Mouse (Mus musculus) midbrain, embryonic 11.5 days (tissue): ENCODE data around the gene Fads6. TPM values are rescaled to one million over a fixed set of nuclear protein-coding genes. Genes with fewer than 3 reads are reported as not detected.

Source experiments
- ATAC-seq: fragments of 200-750 bp; cut with Nextera tagmentation; 2 replicates; pipeline ENCODE4 v1.8.0; 2017; ENCODE audit warnings: moderate TSS enrichment, moderate library complexity; ENCODE audit not compliant: low FRiP score
- DNase-seq: peaks from one replicate; pipeline ENCODE4 v3.0.0; 2015; ENCODE audit warnings: low spot score; ENCODE audit errors: missing footprints
- H3K27ac ChIP-seq: fragments of 300-500 bp; sonication (generic); 2 replicates; pipeline ENCODE4 v1.5.1; 2014; ENCODE audit warnings: low read depth, low read length
- H3K27me3 ChIP-seq: fragments of 300-500 bp; sonication (generic); 2 replicates; pipeline ENCODE4 v1.6.1; 2014; ENCODE audit warnings: mild to moderate bottlenecking, low read length, moderate library complexity, mixed read lengths; ENCODE audit not compliant: control insufficient read depth, insufficient read depth
- H3K36me3 ChIP-seq: fragments of 300-500 bp; sonication (generic); 2 replicates; pipeline ENCODE4 v1.6.1; 2014; ENCODE audit warnings: mild to moderate bottlenecking, low read length, moderate library complexity, mixed read lengths; ENCODE audit not compliant: control insufficient read depth, insufficient read depth
- H3K4me1 ChIP-seq: fragments of 300-500 bp; sonication (generic); 2 replicates; pipeline ENCODE4 v1.6.1; 2014; ENCODE audit warnings: low read length; ENCODE audit not compliant: control insufficient read depth, insufficient read depth
- H3K4me2 ChIP-seq: fragments of 300-500 bp; sonication (generic); 2 replicates; pipeline ENCODE4 v1.6.1; 2014; ENCODE audit warnings: mild to moderate bottlenecking, moderate library complexity
- H3K4me3 ChIP-seq: fragments of 300-500 bp; sonication (generic); 2 replicates; pipeline ENCODE4 v1.5.1; 2014; ENCODE audit warnings: low read depth, low read length
- H3K9ac ChIP-seq: fragments of 300-500 bp; sonication (generic); 2 replicates; pipeline ENCODE4 v1.6.1; 2014; ENCODE audit warnings: low read length
- H3K9me3 ChIP-seq: fragments of 300-500 bp; sonication (generic); 2 replicates; pipeline ENCODE4 v1.6.1; 2016; ENCODE audit warnings: low read length; ENCODE audit not compliant: control insufficient read depth
- WGBS: fragments of 180-500 bp; shearing (Covaris S2); extraction: QIAGEN DNeasy Blood & Tissue Kit; methylation state at CpG from one replicate; pipeline ENCODE4 v1.1.7; 2014; 5-methylcytosine and 5-hydroxymethylcytosine counted together
- polyA plus RNA-seq: library from polyadenylated mRNA; unstranded; fragments of >200 nt; fragmentation: Nextera tagmentation; extraction: Ambion mirVana; gene quantifications from 2 replicates; pipeline ENCODE4 v1.2.1, GENCODE M21; 2014

Fads6 gene
- polyA plus RNA-seq, 1 experiment from 2014 or later = 0.23 TPM

DNA sequence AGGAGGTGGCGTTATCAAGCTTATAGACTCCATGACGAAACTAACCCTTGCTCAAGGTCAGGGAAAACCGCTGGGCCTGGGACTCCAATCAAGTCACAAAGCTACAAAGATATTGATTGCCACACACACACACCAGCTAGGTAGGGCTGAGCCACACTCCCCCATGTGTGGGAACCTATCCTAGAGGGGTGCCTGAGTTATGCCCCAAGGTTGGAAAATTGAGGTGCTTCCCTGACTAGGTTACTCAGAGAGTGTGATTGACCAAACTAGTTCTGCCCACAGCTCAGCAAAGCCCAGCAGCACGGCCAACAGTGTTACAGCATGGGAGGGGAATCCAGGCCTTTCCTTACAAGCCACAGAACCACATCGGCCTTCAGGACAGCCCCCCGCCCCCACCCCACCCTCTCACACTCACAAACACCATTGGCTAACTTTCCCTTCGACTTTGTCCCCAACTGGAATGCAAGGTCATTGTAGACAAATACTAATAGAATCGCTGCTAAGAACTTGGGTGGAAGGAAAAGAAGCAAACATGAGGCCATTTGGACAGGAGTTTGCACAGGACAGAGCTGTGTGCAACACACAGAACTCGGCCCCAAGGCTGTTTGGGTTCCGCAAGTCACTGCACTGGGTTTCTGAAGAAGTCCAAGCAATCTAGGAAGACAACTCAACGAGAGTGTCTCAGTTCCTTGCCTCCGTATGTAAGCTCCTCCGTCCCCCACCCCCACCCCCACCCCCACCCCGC, 4.7 kb downstream of the Fads6 start:
- H3K9me3 ChIP-seq = no peaks in the 10 kb centered on the region
- ATAC-seq = no peak
- no peak overlapping the region for H3K27ac ChIP-seq
- H3K4me3 ChIP-seq = no peak overlapping the region
- no peaks in the 10 kb centered on the region for H3K36me3 ChIP-seq
- no peaks in the 10 kb centered on the region for H3K4me1 ChIP-seq
- H3K9ac ChIP-seq = no peak overlapping the region
- no peak for DNase-seq
- WGBS = 73% methylated on average over 14 of the region's 14 CpGs
- H3K27me3 ChIP-seq = 0 out of 2 replicates have a peak, but pooled peaks cover 5% of the 10 kb centered on the region
- H3K4me2 ChIP-seq = no peak overlapping the region

DNA sequence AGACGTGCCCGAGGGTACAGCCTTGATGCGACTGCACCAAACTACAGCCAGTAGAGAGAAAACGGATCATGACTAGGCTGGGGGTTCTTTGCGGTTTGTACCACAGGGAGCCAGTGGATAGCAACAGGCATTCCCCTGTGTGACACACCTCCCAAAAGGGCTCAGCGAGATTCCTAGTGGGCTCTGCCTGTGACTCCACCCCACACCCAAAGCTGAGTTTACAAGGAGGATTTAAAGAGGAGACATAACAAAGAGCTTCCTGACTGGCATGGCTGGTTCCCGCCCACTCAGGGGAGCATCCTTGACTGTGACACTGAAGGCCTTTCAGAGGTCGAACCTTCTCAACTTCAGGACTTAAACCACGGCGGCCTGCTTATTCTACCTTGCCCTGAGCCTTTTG, 6.0 kb downstream of the Fads6 start:
- Histone ChIP-seq H3K27ac (no peak overlapping the region), H3K27me3 (no peaks in the 10 kb centered on the region), H3K9me3 (no peaks in the 10 kb centered on the region), H3K4me2 (no peak overlapping the region), H3K4me3 (no peak overlapping the region), H3K36me3 (no peaks in the 10 kb centered on the region), H3K4me1 (no peaks in the 10 kb centered on the region; the same call in 1 of the 2 replicates), H3K9ac (0 out of 2 replicates have a peak overlapping the region, but pooled peaks have one; percentile 4)
- DNase-seq = no peak
- ATAC-seq = no peak
- WGBS = 76% methylated on average over 10 of the region's 10 CpGs

DNA sequence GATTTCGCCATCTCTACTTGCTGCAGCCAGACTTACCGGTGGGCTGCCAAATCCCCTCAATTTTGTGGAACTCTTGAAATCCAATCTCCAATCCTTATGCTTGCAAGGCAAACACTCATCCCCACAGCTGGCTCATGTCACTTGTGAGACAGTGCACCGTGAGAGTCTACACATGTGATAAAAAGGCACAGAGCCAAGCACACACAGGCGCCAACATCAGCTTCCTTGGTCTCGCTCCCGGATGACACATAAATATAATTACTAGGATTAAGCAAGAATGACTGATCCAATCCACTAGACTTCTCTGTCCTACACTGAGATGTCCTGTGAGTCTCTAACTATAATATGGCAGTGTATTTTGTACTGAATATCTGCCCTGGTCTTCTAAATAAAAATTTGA, 6.5 kb downstream of the Fads6 start:
- no peaks in the 10 kb centered on the region for H3K27me3 ChIP-seq
- 91% methylated on average over 6 of the region's 6 CpGs for WGBS
- DNase-seq (no peak), ATAC-seq (no peak)
- H3K27ac ChIP-seq = no peak overlapping the region
- H3K4me1 ChIP-seq = no peaks in the 10 kb centered on the region; the same call in 1 of the 2 replicates
- no peaks in the 10 kb centered on the region for H3K36me3 ChIP-seq
- no peak overlapping the region for H3K4me2 ChIP-seq
- no peak overlapping the region for H3K9ac ChIP-seq
- H3K9me3 ChIP-seq = no peaks in the 10 kb centered on the region
- H3K4me3 ChIP-seq = no peak overlapping the region

DNA sequence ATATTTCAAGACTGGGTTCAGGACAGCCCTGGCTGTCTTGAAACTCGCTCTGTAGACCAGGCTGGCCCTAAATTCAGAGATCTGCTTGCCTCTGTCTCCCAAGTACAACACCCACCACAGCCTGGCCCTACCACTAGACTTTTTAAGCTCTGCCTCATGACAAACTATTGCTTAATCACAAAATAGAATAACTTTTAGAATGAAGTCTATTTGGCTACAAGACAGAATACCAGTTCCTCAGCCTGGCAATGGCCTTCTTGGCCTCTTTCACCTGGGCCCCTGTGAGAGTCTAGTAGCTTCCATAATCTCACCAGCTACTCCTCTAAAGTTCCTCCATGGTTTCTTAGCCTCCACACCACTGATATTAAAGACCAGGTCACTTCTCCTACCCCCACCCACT, 7.1 kb downstream of the Fads6 start:
- ATAC-seq (no peak), DNase-seq (no peak)
- no peaks in the 10 kb centered on the region for H3K9me3 ChIP-seq
- no peaks in the 10 kb centered on the region; the same call in 1 of the 2 replicates for H3K4me1 ChIP-seq
- no peaks in the 10 kb centered on the region for H3K27me3 ChIP-seq
- 78% methylated on average over 1 of the region's 1 CpGs for WGBS
- no peaks in the 10 kb centered on the region for H3K36me3 ChIP-seq
- no peak overlapping the region for H3K27ac ChIP-seq
- no peak overlapping the region for H3K4me2 ChIP-seq
- no peak overlapping the region for H3K4me3 ChIP-seq
- no peak overlapping the region for H3K9ac ChIP-seq

DNA sequence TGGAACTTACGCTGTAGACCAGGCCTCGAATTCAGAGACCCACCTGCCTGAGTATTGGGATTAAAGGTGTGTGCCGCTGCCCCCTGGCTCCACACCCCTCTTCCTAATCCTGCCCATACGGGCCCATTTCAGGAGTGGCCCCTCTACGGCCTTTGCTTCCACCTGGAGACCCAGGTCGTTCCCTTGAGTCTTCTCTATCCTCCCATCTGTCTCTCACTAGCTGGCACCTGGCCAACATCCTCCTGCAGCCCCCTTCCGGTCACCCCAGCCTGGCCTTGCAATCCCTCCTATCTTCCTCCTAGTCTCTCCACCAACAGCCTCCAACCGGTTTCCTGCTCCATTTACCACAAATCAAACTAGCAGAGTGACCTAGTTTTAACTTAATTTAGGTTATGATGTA, 7.6 kb downstream of the Fads6 start:
- no peaks in the 10 kb centered on the region for H3K36me3 ChIP-seq
- H3K4me2 ChIP-seq = no peak overlapping the region
- no peaks in the 10 kb centered on the region for H3K27me3 ChIP-seq
- H3K9me3 ChIP-seq = no peaks in the 10 kb centered on the region
- H3K27ac ChIP-seq = no peak overlapping the region
- 85% methylated on average over 8 of the region's 8 CpGs for WGBS
- H3K4me1 ChIP-seq = no peaks in the 10 kb centered on the region; the same call in 1 of the 2 replicates
- ATAC-seq (no peak), DNase-seq (no peak)
- H3K9ac ChIP-seq = no peak overlapping the region
- no peak overlapping the region for H3K4me3 ChIP-seq

DNA sequence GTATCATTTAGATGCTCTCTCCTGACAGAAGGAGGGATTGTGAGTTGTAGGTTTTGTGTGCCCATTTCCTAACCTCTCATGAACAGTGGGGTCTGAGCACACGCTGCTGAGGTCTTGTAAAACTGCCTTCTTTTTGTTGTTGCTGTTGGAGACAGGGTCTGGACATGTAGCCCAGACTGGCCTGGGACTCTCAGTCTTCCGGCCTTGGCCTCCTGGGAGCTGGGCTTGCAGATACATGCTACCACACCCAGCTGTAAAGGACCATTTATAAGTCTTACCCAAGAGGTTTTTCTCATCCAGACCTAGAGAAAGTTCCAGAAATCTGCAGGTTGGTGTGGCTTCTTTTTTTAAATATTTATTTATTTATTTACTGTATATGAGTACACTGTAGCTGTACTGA, 9.2 kb downstream of the Fads6 start:
- ATAC-seq = no peak
- no peak overlapping the region for H3K4me2 ChIP-seq
- no peak overlapping the region for H3K4me3 ChIP-seq
- H3K9me3 ChIP-seq = no peaks in the 10 kb centered on the region
- no peaks in the 10 kb centered on the region; the same call in 1 of the 2 replicates for H3K4me1 ChIP-seq
- H3K9ac ChIP-seq = no peak overlapping the region
- no peak overlapping the region for H3K27ac ChIP-seq
- WGBS = 83% methylated on average over 2 of the region's 2 CpGs
- DNase-seq = no peak
- H3K27me3 ChIP-seq = no peaks in the 10 kb centered on the region
- H3K36me3 ChIP-seq = no peaks in the 10 kb centered on the region

DNA sequence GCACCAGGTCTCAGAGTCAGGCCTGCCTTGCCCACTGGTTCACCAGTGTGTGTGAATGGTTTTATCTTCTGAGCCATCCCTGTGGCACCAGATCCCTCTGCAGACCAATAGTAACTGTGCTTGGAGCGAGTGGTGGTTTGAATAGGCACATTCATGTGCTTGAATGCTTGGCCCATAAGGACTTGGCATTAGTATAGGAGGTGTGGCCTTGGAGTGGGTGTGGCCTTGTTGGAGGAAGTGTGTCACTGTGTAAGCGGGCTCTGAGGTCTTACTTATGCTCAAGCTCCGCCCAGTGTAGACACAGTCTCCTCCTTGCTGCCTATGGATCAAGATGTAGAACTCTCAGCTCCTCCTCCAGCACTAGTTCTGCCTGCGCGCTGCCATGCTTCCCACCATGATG, 10.1 kb downstream of the Fads6 start:
- no peak overlapping the region for H3K27ac ChIP-seq
- H3K27me3 ChIP-seq = no peaks in the 10 kb centered on the region
- no peaks in the 10 kb centered on the region for H3K9me3 ChIP-seq
- H3K4me3 ChIP-seq = no peak overlapping the region
- whole genome bisulfite sequencing = 85% methylated on average over 5 of the region's 5 CpGs
- DNase-seq (no peak), ATAC-seq (no peak)
- H3K4me1 ChIP-seq = no peaks in the 10 kb centered on the region; the same call in 1 of the 2 replicates
- no peak overlapping the region for H3K9ac ChIP-seq
- H3K4me2 ChIP-seq = no peak overlapping the region
- H3K36me3 ChIP-seq = no peaks in the 10 kb centered on the region

DNA sequence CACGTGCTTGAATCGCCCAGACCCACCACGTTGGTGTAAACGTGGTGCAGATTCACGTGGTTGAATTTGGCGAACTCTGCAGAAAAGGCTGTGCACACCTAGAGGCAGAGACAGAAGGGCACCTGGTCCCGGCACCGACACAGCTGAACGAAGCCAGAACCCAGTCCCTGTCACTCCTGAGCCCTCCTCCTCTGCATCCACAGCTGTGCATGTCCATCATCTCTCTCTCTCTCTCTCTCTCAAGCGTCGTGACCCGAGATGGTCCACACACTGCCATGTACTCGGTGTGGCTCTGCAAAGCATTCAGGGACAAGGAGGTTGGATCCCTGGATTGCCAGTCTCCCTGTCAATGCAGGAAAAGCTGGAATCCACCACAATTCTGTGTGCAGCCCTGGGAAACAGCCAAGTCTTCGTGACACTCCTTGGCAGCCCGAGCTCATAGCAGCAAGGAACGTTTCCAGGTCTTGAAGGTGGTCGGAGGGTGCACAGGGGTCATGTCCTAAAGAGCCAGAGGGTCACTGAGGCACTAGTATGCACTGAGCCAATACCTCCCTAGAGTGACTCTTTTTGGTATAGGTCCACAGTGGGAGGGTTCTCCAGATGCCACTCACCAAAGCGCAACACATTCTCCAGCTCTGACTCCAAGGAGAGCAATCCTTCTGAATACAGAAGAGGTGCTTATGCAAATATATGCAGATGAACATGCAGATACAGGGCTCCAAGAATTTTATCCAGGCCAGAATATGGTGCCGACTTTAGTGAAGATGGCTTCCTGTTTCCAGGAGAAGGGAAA, 11.1 kb downstream of the Fads6 start:
- ATAC-seq (no peak), DNase-seq (no peak)
- 80% methylated on average over 19 of the region's 19 CpGs for WGBS
- H3K27ac ChIP-seq = no peak overlapping the region
- no peak overlapping the region for H3K9ac ChIP-seq
- no peaks in the 10 kb centered on the region for H3K27me3 ChIP-seq
- no peaks in the 10 kb centered on the region; the same call in 1 of the 2 replicates for H3K4me1 ChIP-seq
- H3K36me3 ChIP-seq = no peaks in the 10 kb centered on the region
- H3K4me2 ChIP-seq = no peak overlapping the region
- no peaks in the 10 kb centered on the region for H3K9me3 ChIP-seq
- no peak overlapping the region for H3K4me3 ChIP-seq

DNA sequence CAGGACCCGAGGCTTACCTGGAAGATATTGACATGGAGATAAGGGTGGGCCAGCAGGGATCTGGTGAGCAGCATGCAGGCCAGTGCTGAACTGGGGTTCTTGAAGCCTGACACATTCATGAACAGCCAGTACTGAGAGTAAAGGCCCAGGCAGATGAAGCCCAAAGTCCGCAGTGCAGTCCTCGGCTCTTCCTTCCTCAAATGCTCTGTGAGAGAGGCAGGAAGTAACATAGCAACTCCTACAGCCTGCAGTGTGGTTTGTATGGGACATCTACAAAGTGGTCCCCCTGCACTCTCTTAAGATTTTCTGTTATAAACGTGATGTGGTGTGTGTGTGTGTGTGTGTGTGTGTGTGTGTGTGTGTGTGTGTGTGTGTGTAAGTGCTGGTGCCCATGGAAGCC, 12.2 kb downstream of the Fads6 start:
- no peak for ATAC-seq
- Histone ChIP-seq H3K4me1 (no peaks in the 10 kb centered on the region; the same call in 1 of the 2 replicates), H3K27me3 (no peaks in the 10 kb centered on the region), H3K36me3 (no peaks in the 10 kb centered on the region), H3K27ac (no peak overlapping the region), H3K9me3 (no peaks in the 10 kb centered on the region), H3K4me2 (no peak overlapping the region), H3K9ac (no peak overlapping the region), H3K4me3 (no peak overlapping the region)
- WGBS = 79% methylated on average over 4 of the region's 4 CpGs
- no peak for DNase-seq
